Mouse (Mus musculus): ENCODE measurements at regions not wholly inside any gene's neighbourhood (a gene's known extent, or its start where the extent isn't known, plus 50 kb on each side); places are given as distances from the start of the nearest gene placed in this dataset.

- DNase-seq, result no peak
Observed at GRCm38 (mm10) chr15:60101485-60102280, 85.3 kb upstream of the 4933412E24Rik start.

- DNase-seq, result peak; percentile 65 to 68
Observed at GRCm38 (mm10) chr15:60097141-60097540, 80.7 kb upstream of the 4933412E24Rik start.

GRCm38 (mm10) chr15:60096131-60096530 is 79.7 kb upstream of the 4933412E24Rik start:
- DNase-seq, result no peak

- DNase-seq, result no peak
Observed at GRCm38 (mm10) chr15:60089921-60090320, 73.5 kb upstream of the 4933412E24Rik start.

- no peak for DNase-seq
Observed at GRCm38 (mm10) chr15:60088964-60089899, 72.8 kb upstream of the 4933412E24Rik start.
